Mouse (Mus musculus) WW6 (cell line): ENCODE measurements at regions not wholly inside any gene's neighbourhood (a gene's known extent, or its start where the extent isn't known, plus 50 kb on each side); places are given as distances from the start of the nearest gene placed in this dataset.

ENCODE experiments used
- DNase-seq: peaks from one replicate; pipeline ENCODE4 v3.0.0-alpha.2; 2013; ENCODE audit warnings: low read depth, low spot score

- DNase-seq, result no peak
These were observed 1588.7 kb upstream of the Got2 start for GRCm38 (mm10) chr8:97477098-97477457.

GRCm38 (mm10) chr8:97476430-97477097, 1588.2 kb upstream of the Got2 start:
- no peak for DNase-seq

DNA sequence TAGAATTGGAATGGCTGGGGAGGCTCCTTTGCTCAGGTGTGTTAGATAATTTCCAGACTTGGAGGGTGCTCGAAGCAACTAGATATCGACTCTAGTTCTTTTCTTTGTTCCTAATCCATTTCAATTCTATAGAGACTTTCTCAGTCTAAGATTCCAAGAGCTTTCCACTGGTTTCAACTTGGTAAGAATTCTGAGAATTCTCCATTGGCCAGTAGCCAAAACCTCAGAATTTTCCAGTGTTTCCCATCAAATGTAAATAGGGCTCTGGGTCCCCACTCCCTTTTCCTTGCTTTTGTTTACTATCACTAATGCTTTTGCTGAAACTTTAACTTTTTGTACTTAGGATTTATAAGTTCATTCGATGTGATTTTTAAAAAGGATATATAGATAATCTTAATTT, 1585.0 kb upstream of the Got2 start:
- DNase-seq, result no peak

GRCm38 (mm10) chr8:97461478-97461877, 1573.1 kb upstream of the Got2 start:
- DNase-seq, result no peak

DNA sequence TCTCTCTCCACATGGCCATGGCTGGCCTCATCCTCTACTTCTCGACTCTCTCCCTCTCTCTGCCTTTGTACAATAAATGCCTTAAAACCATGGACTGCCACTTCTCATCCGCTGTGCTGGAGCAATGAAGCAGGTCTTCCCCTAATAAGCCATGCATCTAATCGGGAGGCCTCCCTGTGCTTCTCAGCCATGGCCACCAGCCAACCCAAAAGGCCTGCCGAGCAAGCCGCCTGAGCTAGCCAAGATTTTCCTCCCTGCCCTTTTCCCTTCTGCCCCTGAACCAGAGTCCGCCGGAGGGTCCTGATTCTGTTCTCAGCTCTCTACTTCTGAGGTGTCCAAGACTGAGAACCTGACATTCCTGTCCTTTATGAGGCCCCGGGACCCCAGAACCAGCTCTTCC, 1559.3 kb upstream of the Got2 start:
- DNase-seq, result no peak

DNA sequence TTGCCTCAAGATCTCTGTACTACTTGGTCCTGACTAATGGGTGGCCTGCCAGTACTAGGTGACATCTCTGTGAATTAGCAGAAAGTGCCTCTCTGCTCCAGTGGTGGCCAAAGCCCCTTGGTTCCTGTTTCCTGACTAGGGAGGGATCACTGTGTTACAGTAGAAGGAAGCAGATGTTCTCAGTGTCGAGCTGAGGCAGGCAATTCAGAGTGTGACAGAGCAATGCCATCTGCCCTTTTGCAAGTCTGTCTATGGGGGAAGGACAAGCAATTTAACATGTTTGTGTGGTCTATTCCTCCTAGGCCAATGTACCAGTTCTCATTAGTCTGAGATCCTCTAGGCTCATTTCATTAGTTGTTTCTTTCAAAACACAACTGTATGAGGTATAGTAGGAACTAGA, 1553.1 kb upstream of the Got2 start:
- DNase-seq, result no peak

- no peak for DNase-seq
These were observed 1545.2 kb upstream of the Got2 start for GRCm38 (mm10) chr8:97433584-97433983.

DNA sequence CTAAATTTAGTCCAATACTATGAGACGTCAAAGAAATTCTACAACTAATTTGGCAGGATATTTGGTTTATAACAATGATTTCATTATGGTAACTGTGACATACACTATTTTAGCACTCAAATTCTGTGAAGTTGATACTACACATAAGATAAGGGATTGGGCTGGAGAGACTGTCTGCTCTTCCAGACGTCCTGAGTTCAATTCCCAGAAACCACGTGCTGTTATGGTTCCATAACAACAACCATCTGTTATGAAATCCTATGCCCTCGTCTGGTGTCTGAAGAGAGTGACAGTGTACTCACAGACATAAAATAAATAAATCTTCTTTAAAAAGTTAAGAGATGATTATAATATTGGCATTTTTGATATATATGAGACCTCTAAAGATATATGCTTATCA, 1543.1 kb upstream of the Got2 start:
- DNase-seq, result no peak

DNA sequence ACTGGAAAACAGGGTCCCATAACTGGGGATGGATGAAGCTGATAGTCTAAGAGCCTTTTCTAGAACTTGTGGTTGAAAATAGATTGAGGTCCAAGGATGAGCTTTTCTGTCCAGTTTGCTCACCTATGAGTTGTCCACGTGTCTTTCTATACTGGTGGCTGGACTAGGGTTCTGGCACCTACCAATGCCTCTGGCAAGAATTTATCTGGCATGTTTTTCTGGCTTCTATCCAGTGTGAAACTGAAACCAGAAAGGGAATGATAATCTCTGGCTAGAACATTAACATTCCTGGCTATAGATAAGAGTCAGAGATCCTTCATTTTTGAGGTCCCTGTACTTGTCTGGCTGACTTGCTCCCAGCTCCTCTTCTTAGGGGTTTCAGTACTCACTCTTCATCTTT, 1534.0 kb upstream of the Got2 start:
- DNase-seq, result no peak

DNA sequence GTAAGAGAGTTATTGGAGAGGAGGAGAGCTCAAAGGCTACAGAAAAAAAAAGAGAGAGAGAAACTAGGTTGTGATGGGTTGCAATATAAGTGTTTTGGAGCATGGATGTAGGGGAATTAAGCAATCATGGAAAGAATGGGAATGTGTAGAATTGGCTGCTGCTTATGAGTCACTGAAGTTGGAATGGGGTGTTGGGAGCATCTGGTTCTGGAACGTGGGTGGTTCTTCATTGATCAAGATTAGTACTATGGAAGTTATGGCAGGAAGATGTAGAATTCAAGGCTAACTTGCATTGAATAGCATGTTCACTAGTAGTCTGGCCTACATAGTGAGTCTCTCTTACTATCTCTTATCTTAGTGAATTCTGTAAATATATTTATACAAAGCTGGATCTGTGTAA, 1526.4 kb upstream of the Got2 start:
- no peak for DNase-seq

- no peak for DNase-seq
These were observed 1515.0 kb upstream of the Got2 start for GRCm38 (mm10) chr8:97403308-97403707.

DNA sequence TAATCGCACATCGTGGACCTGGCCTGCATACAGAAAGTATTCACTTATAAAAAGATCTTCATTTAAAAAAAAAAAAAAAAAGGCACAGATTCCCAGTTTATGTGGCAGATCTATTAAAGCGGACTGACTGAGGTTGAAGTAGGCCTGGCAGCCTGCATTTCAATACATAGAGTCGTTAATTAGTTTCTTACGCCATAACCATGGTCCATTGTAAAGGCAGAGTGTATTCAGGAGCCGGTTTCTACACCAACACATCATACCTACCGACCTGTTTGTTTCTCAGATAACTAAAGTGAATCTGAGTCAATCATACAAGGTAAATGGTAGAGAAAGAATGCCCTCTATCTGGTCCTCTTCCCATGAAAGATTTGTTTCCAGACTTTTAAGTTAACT, 1509.0 kb upstream of the Got2 start:
- DNase-seq, result no peak

DNA sequence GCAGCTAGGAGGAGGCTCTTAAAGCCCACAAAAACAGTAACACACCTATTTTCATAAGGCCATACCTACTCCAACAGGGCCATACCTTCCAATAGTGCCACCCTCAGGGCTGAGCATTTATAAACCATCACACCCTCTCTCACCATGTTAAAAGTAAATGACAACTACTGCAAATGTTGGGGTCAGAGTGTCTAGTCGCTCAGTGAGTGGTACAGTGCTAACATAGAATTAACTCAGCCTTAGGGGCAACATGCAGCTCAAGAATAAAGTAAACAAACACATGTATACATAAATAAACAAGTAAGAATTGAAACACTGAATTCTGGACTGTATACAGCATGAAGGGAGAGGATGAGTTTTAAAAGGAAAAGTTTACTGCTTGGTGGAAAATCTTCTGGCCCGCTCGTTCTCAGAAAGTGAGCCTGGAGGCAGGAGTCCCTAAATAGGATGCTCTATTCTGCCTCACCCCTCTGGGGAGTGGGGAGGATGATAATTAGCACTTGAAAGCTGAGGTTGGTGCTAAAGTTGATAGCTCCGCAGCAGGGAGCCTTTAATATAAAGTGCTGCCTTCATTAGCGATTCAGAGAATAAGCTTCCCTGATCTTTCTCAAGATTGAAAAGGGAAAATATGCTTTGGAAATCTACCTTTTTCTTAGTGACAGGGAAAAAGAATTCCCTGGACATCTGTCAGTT, 1508.4 kb upstream of the Got2 start:
- DNase-seq, result no peak

DNA sequence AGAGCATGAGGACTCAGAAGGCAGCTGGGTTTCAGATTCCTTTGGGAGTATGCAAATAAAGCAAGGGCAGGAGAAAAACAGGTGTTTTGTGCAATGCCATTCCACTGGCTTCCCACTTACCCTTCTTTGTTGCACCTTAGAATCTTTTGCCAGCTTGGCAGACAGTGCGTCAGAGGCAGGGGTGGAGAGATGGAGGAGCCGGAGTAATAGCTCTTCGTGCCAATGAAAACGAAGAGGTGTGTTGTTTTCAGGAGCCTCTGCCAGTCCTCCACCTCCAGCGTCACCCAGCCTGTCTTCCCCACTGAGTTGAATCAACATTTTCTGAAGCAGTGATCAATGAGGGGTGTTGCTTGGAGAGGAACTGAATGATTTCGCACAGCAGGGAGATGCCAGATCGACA, 1501.3 kb upstream of the Got2 start:
- no peak for DNase-seq

GRCm38 (mm10) chr8:97389149-97389548, 1500.8 kb upstream of the Got2 start:
- DNase-seq, result no peak

- no peak for DNase-seq
These were observed 1486.8 kb upstream of the Got2 start for GRCm38 (mm10) chr8:97374911-97375771.

- no peak for DNase-seq
These were observed 1458.3 kb upstream of the Got2 start for GRCm38 (mm10) chr8:97346630-97347029.

DNA sequence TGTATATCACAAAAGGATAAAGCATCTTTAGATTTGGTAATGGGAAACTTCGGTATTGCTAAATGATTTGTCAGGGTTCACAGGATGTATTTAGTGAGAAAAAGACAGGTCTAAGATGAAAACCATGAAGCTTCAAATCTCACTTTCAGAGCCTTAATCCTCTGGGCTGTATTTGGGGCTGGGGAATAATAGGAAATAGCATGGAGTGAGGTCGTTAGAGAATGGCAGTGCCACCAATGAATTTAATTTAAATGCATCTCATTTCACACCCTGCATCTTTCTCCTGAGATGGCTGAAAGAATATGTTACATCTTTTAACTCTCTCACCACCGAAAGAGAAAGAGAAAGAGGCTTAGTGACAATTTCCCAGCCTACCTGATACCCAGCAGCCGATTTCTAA, 1427.2 kb upstream of the Got2 start:
- no peak for DNase-seq

DNA sequence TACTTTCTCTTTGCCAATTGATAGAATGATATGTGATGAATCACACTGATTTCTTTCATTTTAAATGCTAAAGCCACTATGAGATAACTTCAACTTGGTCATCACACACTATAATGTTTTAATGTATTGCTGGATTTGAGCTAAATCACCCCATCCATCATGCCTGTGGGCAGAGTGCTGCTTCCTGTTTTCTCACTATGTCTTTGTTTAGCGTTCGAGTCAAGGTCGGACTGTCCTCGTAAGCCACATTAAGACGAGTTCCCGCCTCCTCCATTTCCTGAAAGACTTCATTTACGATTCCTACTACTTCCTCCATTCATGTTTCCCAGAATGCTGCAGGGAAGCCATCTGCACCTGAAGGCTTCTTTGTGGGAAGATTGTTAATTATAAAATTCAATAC, 1420.0 kb upstream of the Got2 start:
- no peak for DNase-seq

- no peak for DNase-seq
These were observed 1382.2 kb upstream of the Got2 start for GRCm38 (mm10) chr8:97270582-97270981.

DNA sequence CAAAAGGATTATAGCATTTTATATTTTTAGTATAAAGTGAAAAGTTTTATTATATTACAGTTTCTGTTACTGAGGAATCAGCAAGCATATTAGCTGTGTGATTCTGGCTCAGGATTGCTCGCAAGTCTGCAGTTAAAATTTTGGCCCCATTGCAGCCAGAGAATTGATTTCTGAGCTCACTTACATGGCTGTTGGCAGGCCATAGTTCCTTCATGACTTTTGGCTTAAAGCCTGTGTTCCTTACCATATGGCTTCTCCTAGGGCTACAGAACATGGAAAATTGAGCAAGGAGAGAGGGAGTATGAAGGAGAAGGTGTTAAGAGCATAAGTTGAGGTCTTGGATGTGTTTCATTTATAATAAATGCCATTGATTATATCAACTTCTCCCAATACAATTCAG, 1372.6 kb upstream of the Got2 start:
- DNase-seq, result no peak

DNA sequence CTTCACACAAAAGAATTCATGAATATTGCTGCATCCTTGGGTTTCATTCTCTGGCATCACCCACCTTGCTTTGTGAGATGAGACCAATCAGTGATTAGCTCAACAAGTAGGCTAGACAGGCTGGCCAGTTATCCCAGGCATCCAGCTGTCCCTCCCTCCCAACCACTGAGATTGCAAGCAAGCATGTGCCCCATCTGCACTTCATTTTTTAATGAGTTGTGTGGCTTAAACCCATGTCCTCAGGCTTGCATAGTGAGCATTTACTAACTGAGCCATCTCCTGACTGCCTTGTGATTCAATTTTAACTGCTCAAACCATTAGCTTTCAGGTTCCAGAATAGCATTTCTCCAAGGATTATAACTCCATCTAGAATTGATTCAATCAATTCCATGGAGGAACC, 1365.8 kb upstream of the Got2 start:
- no peak for DNase-seq

DNA sequence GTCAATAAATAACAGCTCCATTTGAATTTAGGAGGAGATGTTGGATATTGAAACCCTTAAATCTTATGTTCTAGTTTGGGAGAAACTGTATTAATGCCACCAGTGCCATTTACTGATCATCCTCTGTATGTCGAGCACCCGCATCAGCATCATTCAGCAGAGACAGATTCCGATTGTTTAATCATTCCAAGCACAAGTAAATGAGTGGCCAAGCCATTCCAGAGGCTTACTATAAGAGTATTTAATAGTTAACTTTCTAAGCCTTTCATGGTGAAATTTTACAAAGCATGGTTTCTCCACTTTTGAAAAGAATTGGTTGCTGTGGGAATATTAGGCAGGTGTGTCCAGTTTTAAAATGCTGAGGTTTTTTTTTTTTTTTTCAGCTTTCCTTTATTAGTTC, 1363.9 kb upstream of the Got2 start:
- DNase-seq, result no peak
